Mouse (Mus musculus): Measurements from ENCODE around the gene Stap1.

DNA sequence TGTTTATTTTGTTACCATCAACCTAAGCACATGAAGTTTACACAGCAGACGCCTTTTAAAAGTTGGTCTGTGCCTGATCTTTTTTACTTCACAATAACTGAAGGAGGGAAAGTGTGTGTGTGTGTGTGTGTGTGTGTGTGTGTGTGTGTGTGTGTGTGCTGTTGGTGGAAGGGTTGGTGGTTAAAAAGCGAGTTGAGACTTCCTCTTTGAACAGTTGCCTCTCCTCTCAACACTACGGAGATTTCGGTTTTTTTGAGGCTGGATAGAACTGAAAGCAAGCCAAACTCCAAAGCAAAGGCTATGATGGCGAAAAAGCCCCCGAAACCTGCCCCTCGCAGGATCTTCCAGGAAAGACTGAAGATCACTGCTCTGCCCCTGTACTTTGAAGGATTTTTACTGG, at the start of gene Stap1:
- TF ChIP-seq CTCF (IDR thresholded peaks at IDR 0.05; ENCODE audit: low read depth) (no peak), EP300 (IDR thresholded peaks at IDR 0.05; ENCODE audit: low read depth) (no peak)

Data from liver, embryonic 14.5 days (tissue).